Mouse (Mus musculus): ENCODE data around the gene Zmynd19. TPM values are rescaled to one million over a fixed set of nuclear protein-coding genes. Genes with fewer than 3 reads are reported as not detected.

Zmynd19 gene
- total and polyA plus RNA-seq, 3 experiments: 83.5 to 114 TPM; not detected in 1

DNA sequence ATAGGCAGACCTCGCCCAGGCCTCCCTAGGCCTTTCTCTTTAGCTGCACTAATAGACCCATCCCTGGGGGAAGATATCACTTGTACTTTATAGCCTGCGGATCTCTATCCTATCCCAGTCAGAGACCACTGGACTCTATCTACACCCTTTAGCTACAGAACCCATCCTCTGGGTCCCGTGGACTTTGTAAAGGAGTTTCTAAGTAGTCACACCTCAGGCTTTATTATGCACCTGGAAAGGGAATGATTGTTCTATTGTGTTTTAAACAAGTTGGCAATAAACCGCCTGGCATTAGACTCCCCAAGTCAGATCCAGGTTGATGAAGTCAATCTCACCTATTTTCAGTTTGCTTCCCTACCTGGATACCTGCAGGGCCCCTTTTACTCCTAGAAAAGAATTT is 37.4 kb upstream of the Zmynd19 start:
- DNase-seq (ENCODE audit: low read depth, low spot score): no peak
- Histone ChIP-seq H3K27ac (ENCODE audit: control insufficient read depth, low read depth, low read length) (no peak overlapping the region), H3K27me3 (ENCODE audit: control insufficient read depth in 1 of 2, insufficient read depth in 2 of 2, low read length in 2 of 2) (no peaks in the 10 kb centered on the region), H3K4me3 (ENCODE audit: control insufficient read depth in 1 of 2, insufficient read depth in 1 of 2, low read depth in 2 of 2, low read length in 2 of 2) (no peak overlapping the region), H3K9ac (ENCODE audit: control insufficient read depth, low read depth, low read length, poor library complexity, severe bottlenecking) (no peak overlapping the region), H3K9me3 (replicated peaks; ENCODE audit: insufficient read depth, low read length) (no peaks in the 10 kb centered on the region), H3K36me3 (ENCODE audit: control insufficient read depth in 1 of 2, insufficient read depth in 2 of 2, low read length in 2 of 2) (peaks cover 5 to 19% of the 10 kb centered on the region in 2 experiments; a peak in 3 of 4 replicates), H3K4me1 (ENCODE audit: control insufficient read depth in 1 of 2, insufficient read depth in 2 of 2, low read length in 2 of 2) (peaks cover 5 to 9% of the 10 kb centered on the region in 2 experiments; a peak in 3 of 4 replicates), H3K79me2 (ENCODE audit: control insufficient read depth, insufficient read depth, low read length, poor library complexity) (peaks cover 41% of the 10 kb centered on the region)
- no peak for TF ChIP-seq HCFC1 (IDR thresholded peaks at IDR 0.05; ENCODE audit: low read depth, low read length)
- TF ChIP-seq ETS1 (IDR thresholded peaks at IDR 0.05; ENCODE audit: low read depth, low read length): no peak
- no peak for TF ChIP-seq USF1 (IDR thresholded peaks at IDR 0.05; ENCODE audit: low read depth, low read length)
- TF ChIP-seq KAT2A (conservative IDR thresholded peaks at IDR 0.05; ENCODE audit: low read depth, low read length): no peak
- TF ChIP-seq MAFK (IDR thresholded peaks at IDR 0.05; ENCODE audit: borderline replicate concordance, low read depth, low read length): no peak
- TF ChIP-seq JUND (IDR thresholded peaks at IDR 0.05; ENCODE audit: low read depth, low read length): no peak
- no peak for TF ChIP-seq CHD1 (IDR thresholded peaks at IDR 0.05; ENCODE audit: low read depth, low read length)
- TF ChIP-seq MAX (IDR thresholded peaks at IDR 0.05; ENCODE audit: low read length): no peak
- no peak for TF ChIP-seq POLR2A (IDR thresholded peaks at IDR 0.05; ENCODE audit: control insufficient read depth in 1 of 2, insufficient read depth in 1 of 2, low read depth in 1 of 2, low read length in 2 of 2, poor library complexity in 1 of 2)

DNA sequence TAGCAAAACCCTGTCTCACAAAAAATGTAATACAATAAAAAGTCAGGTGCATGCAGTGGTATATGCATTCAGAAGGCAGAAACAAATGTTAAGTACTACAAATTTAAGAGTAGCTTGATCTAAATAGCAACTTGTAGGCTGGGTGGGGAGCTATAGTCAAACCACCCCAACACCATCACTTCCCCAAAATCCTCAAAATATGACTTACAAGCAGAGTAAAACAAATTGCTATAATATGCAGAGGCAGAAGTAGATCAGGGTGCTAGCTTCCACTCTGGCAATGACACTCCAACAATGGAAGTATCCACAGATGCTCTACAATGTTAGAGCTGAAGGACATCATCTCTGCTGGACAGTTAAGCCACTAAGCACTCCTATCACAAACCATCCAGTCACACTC is 37.0 kb upstream of the Zmynd19 start:
- H3K9me3 ChIP-seq (replicated peaks; ENCODE audit: insufficient read depth, low read length): no peaks in the 10 kb centered on the region
- H3K79me2 ChIP-seq (ENCODE audit: control insufficient read depth, insufficient read depth, low read length, poor library complexity): peaks cover 45% of the 10 kb centered on the region
- no peak overlapping the region for H3K9ac ChIP-seq (ENCODE audit: control insufficient read depth, low read depth, low read length, poor library complexity, severe bottlenecking)
- no peak for TF ChIP-seq MAFK (IDR thresholded peaks at IDR 0.05; ENCODE audit: borderline replicate concordance, low read depth, low read length)
- no peak for TF ChIP-seq GABPA (IDR thresholded peaks at IDR 0.05; ENCODE audit: low read depth, low read length)
- TF ChIP-seq MXI1 (IDR thresholded peaks at IDR 0.05; ENCODE audit: low read depth, low read length): no peak
- no peak for TF ChIP-seq NELFE (IDR thresholded peaks at IDR 0.05; ENCODE audit: low read depth, low read length)
- TF ChIP-seq MAZ (IDR thresholded peaks at IDR 0.05; ENCODE audit: low read depth, low read length): no peak
- no peak for TF ChIP-seq ZNF384 (IDR thresholded peaks at IDR 0.05; ENCODE audit: low read depth, low read length)
- TF ChIP-seq E2F4 (IDR thresholded peaks at IDR 0.05; ENCODE audit: borderline replicate concordance, low read depth, low read length): no peak
- no peak for TF ChIP-seq TBP (IDR thresholded peaks at IDR 0.05; ENCODE audit: low read depth, low read length)
- TF ChIP-seq JUND (IDR thresholded peaks at IDR 0.05; ENCODE audit: low read depth, low read length): no peak
- peaks cover 5 to 23% of the 10 kb centered on the region in 2 experiments; a peak in 3 of 4 replicates for H3K36me3 ChIP-seq (ENCODE audit: control insufficient read depth in 1 of 2, insufficient read depth in 2 of 2, low read length in 2 of 2)
- H3K4me1 ChIP-seq (ENCODE audit: control insufficient read depth in 1 of 2, insufficient read depth in 2 of 2, low read length in 2 of 2): peaks cover 5 to 10% of the 10 kb centered on the region in 2 experiments; a peak in 3 of 4 replicates
- H3K4me3 ChIP-seq (ENCODE audit: control insufficient read depth in 1 of 2, insufficient read depth in 1 of 2, low read depth in 2 of 2, low read length in 2 of 2): no peak overlapping the region
- no peaks in the 10 kb centered on the region for H3K27me3 ChIP-seq (ENCODE audit: control insufficient read depth in 1 of 2, insufficient read depth in 2 of 2, low read length in 2 of 2)
- H3K27ac ChIP-seq (ENCODE audit: control insufficient read depth, low read depth, low read length): no peak overlapping the region
- DNase-seq (ENCODE audit: low read depth, low spot score): peak; percentile 51
